Comparison of ENCODE assay signal across 25 mouse cellular contexts in genomic region chr3:145140236-145140635, GRCm38 (mm10). TPM values are rescaled to one million over a fixed set of nuclear protein-coding genes. Genes with fewer than 3 reads are reported as not detected.
DNase-seq lines count a peak whose midpoint lies in the region; ATAC-seq and TF ChIP-seq lines count a peak whose summit lies in the region.
"Had no signal": no experiment of that assay in that cellular context is flagged by ENCODE, and none has a peak within 500 bp of the region (broad histone marks: within the 10 kb centered on the region; RNA-seq: fewer than 3 reads in every experiment).

No protein-coding gene starts in this region.

- H3K27me3 ChIP-seq in kidney, embryonic 16.5 days (ENCODE audit: insufficient read depth, low read length), result no peaks in the 10 kb centered on the region
- H3K27me3 ChIP-seq in stomach, embryonic 14.5 days (ENCODE audit: control insufficient read depth, insufficient read depth, low read length), result no peaks in the 10 kb centered on the region
- no peaks in the 10 kb centered on the region for H3K27me3 ChIP-seq in stomach, postnatal 0 days (ENCODE audit: control insufficient read depth, insufficient read depth, low read length)
- no peaks in the 10 kb centered on the region for H3K27me3 ChIP-seq in stomach, embryonic 16.5 days (ENCODE audit: control insufficient read depth, insufficient read depth, low read length)
- H3K27me3 ChIP-seq in heart, adult 2 months (ENCODE audit: control insufficient read depth, insufficient read depth, low read length), result no peaks in the 10 kb centered on the region
- H3K27me3 ChIP-seq: embryonic facial prominence, embryonic 13.5 days; embryonic facial prominence, embryonic 15.5 days; forebrain, embryonic 12.5 days had no signal

- no peaks in the 10 kb centered on the region for H3K4me1 ChIP-seq in kidney, embryonic 16.5 days (ENCODE audit: insufficient read depth, low read length)
- no peaks in the 10 kb centered on the region for H3K4me1 ChIP-seq in stomach, embryonic 14.5 days (ENCODE audit: control insufficient read depth, insufficient read depth, low read length)
- no peaks in the 10 kb centered on the region for H3K4me1 ChIP-seq in stomach, postnatal 0 days (replicated peaks; ENCODE audit: control insufficient read depth, insufficient read depth)
- H3K4me1 ChIP-seq in stomach, embryonic 16.5 days (ENCODE audit: control insufficient read depth, insufficient read depth, low read length), result no peaks in the 10 kb centered on the region
- no peaks in the 10 kb centered on the region for H3K4me1 ChIP-seq in heart, adult 2 months (ENCODE audit: control insufficient read depth, insufficient read depth, low read length)
- H3K4me1 ChIP-seq: embryonic facial prominence, embryonic 13.5 days; embryonic facial prominence, embryonic 15.5 days; forebrain, embryonic 10.5 days; forebrain, embryonic 12.5 days had no signal

- no peaks in the 10 kb centered on the region for H3K79me2 ChIP-seq in heart, adult 2 months (replicated peaks; ENCODE audit: control insufficient read depth, insufficient read depth, low read length)

- TF ChIP-seq CTCF in stomach, postnatal 0 days (IDR thresholded peaks at IDR 0.05; ENCODE audit: low read depth), result no peak
- no peak for TF ChIP-seq CTCF in heart, adult 2 months (IDR thresholded peaks at IDR 0.05)

- H3K27ac ChIP-seq in kidney, embryonic 16.5 days (ENCODE audit: low read length), result no peak overlapping the region
- no peak overlapping the region for H3K27ac ChIP-seq in stomach, embryonic 14.5 days (ENCODE audit: low read length)
- H3K27ac ChIP-seq in stomach, postnatal 0 days (replicated peaks), result no peak overlapping the region
- no peak overlapping the region for H3K27ac ChIP-seq in stomach, embryonic 16.5 days (ENCODE audit: low read length)
- no peak overlapping the region for H3K27ac ChIP-seq in heart, adult 2 months
- H3K27ac ChIP-seq: embryonic facial prominence, embryonic 13.5 days; embryonic facial prominence, embryonic 15.5 days; forebrain, embryonic 10.5 days; forebrain, embryonic 12.5 days had no signal

- 0 out of 2 replicates have a peak, but pooled peaks have one; percentile 42 for ATAC-seq in kidney, embryonic 16.5 days (ENCODE audit: low FRiP score, low TSS enrichment)
- peak; percentile 69; the same call in 1 of the 2 replicates for ATAC-seq in stomach, embryonic 14.5 days (ENCODE audit: insufficient number of reproducible peaks, insufficient read depth, low FRiP score, low read depth)
- no peak for ATAC-seq in stomach, postnatal 0 days (ENCODE audit: low FRiP score, low TSS enrichment)
- peak; percentile 56; the same call in 1 of the 2 replicates for ATAC-seq in stomach, embryonic 16.5 days (ENCODE audit: insufficient read depth, low FRiP score)
- ATAC-seq: forebrain, embryonic 14.5 days had no signal

- intact Hi-C loops in heart, adult 2 months (cut with DNase I), result no loop called here

- H3K4me3 ChIP-seq in kidney, embryonic 16.5 days (ENCODE audit: low read length), result no peak overlapping the region
- H3K4me3 ChIP-seq in stomach, embryonic 14.5 days (ENCODE audit: low read depth, low read length), result no peak overlapping the region
- H3K4me3 ChIP-seq in stomach, postnatal 0 days (ENCODE audit: low read depth, low read length), result no peak overlapping the region
- no peak overlapping the region for H3K4me3 ChIP-seq in stomach, embryonic 16.5 days (replicated peaks; ENCODE audit: low read length)
- no peak overlapping the region for H3K4me3 ChIP-seq in heart, adult 2 months
- H3K4me3 ChIP-seq: embryonic facial prominence, embryonic 13.5 days; embryonic facial prominence, embryonic 15.5 days; erythroblast, embryonic 14.5 days; forebrain, embryonic 10.5 days; forebrain, embryonic 12.5 days had no signal

- H3K9ac ChIP-seq in kidney, embryonic 16.5 days (replicated peaks; ENCODE audit: low read length), result no peak overlapping the region
- no peak overlapping the region for H3K9ac ChIP-seq in stomach, embryonic 14.5 days (replicated peaks; ENCODE audit: low read depth, low read length)
- H3K9ac ChIP-seq in stomach, postnatal 0 days (ENCODE audit: low read length), result no peak overlapping the region
- no peak overlapping the region for H3K9ac ChIP-seq in stomach, embryonic 16.5 days (ENCODE audit: low read length)
- no peak overlapping the region for H3K9ac ChIP-seq in heart, adult 2 months (ENCODE audit: low read depth, low read length)
- H3K9ac ChIP-seq: embryonic facial prominence, embryonic 13.5 days; embryonic facial prominence, embryonic 15.5 days; forebrain, embryonic 12.5 days had no signal

- TF ChIP-seq EP300 in stomach, postnatal 0 days (optimal IDR thresholded peaks at IDR 0.05), result no peak
- TF ChIP-seq EP300 in heart, adult 2 months (IDR thresholded peaks at IDR 0.05; ENCODE audit: insufficient read depth, low read depth, low read length), result no peak

- no peak overlapping the region for H3K4me2 ChIP-seq in kidney, embryonic 16.5 days (replicated peaks; ENCODE audit: low read depth, low read length)
- H3K4me2 ChIP-seq in stomach, embryonic 14.5 days (replicated peaks; ENCODE audit: low read depth, low read length), result no peak overlapping the region
- no peak overlapping the region for H3K4me2 ChIP-seq in stomach, postnatal 0 days (replicated peaks; ENCODE audit: low read depth)
- no peak overlapping the region for H3K4me2 ChIP-seq in stomach, embryonic 16.5 days (ENCODE audit: low read depth, low read length)
- H3K4me2 ChIP-seq: embryonic facial prominence, embryonic 13.5 days; embryonic facial prominence, embryonic 15.5 days; forebrain, embryonic 12.5 days had no signal

- no peaks in the 10 kb centered on the region for H3K9me3 ChIP-seq in kidney, embryonic 16.5 days (ENCODE audit: low read length)
- no peaks in the 10 kb centered on the region for H3K9me3 ChIP-seq in stomach, embryonic 14.5 days (ENCODE audit: control insufficient read depth, low read depth, low read length)
- H3K9me3 ChIP-seq in stomach, postnatal 0 days (ENCODE audit: control insufficient read depth, low read length), result no peaks in the 10 kb centered on the region
- no peaks in the 10 kb centered on the region for H3K9me3 ChIP-seq in stomach, embryonic 16.5 days (replicated peaks; ENCODE audit: control insufficient read depth, low read length)
- H3K9me3 ChIP-seq: embryonic facial prominence, embryonic 13.5 days; embryonic facial prominence, embryonic 15.5 days; forebrain, embryonic 10.5 days; forebrain, embryonic 12.5 days had no signal

- no peak for TF ChIP-seq POLR2A in heart, adult 2 months (IDR thresholded peaks at IDR 0.05; ENCODE audit: insufficient read depth, low read depth, low read length)

- DNase-seq in kidney, postnatal 10 days, result no peak
- no peak for DNase-seq in stomach, postnatal 0 days (ENCODE audit: low spot score)
- no peak for DNase-seq in heart, adult 2 months
- DNase-seq: adrenal gland, adult 2 months; adrenal gland, postnatal 10 days; adrenal gland, postnatal 25 days; cerebellum, adult 11 months; cerebellum, adult 18-20 months; cerebellum, adult 8-10 months; cerebellum, adult 9-11 months; cerebellum, postnatal 14 days; cerebellum, postnatal 36 days; embryo, embryonic 11 days had no signal

- 67% methylated on average over 4 of the region's 4 CpGs for WGBS in kidney, embryonic 16.5 days
- 72% methylated on average over 4 of the region's 4 CpGs for WGBS in stomach, embryonic 14.5 days
- WGBS in stomach, postnatal 0 days, result 58% methylated on average over 4 of the region's 4 CpGs
- WGBS in stomach, embryonic 16.5 days, result 64% methylated on average over 4 of the region's 4 CpGs
- WGBS in heart, adult 2 months, result 84% methylated on average over 4 of the region's 4 CpGs

- peaks cover 7% of the 10 kb centered on the region; the same call in 1 of the 2 replicates for H3K36me3 ChIP-seq in kidney, embryonic 16.5 days (ENCODE audit: insufficient read depth, low read length)
- peaks cover 6% of the 10 kb centered on the region for H3K36me3 ChIP-seq in stomach, embryonic 14.5 days (ENCODE audit: control insufficient read depth, insufficient read depth, low read length)
- H3K36me3 ChIP-seq in stomach, postnatal 0 days (ENCODE audit: control insufficient read depth, insufficient read depth, low read length), result no peaks in the 10 kb centered on the region
- H3K36me3 ChIP-seq in stomach, embryonic 16.5 days (ENCODE audit: control insufficient read depth, insufficient read depth, low read length), result no peaks in the 10 kb centered on the region
- no peaks in the 10 kb centered on the region; the same call in 1 of the 2 replicates for H3K36me3 ChIP-seq in heart, adult 2 months (ENCODE audit: control insufficient read depth, insufficient read depth, low read length)
- H3K36me3 ChIP-seq: embryonic facial prominence, embryonic 15.5 days had no signal

RNA-seq across cellular contexts. Expression of gene Odf2l, which starts 21.8 kb away (rescaled TPM):
- 17.3 and 18.1 TPM in 2 replicates for polyA plus RNA-seq in kidney, embryonic 16.5 days (2015; fragmentation: Nextera tagmentation; extraction: Ambion mirVana)
- 22.3 and 23.4 TPM in 2 replicates for polyA plus RNA-seq in stomach, embryonic 14.5 days (2014; fragmentation: Nextera tagmentation; extraction: Ambion mirVana)
- polyA plus RNA-seq in stomach, postnatal 0 days (2015; fragmentation: Nextera tagmentation; extraction: Ambion mirVana), result 7.1 and 8.8 TPM in 2 replicates
- polyA plus RNA-seq in stomach, embryonic 16.5 days (2015; fragmentation: Nextera tagmentation; extraction: Ambion mirVana), result 14.6 and 16.7 TPM in 2 replicates
- 10 to 100 TPM; 10.1 to 13.2 TPM for total RNA-seq in heart, adult 2 months (2021)
- 2.6 and 5.9 TPM in 2 replicates for polyA plus RNA-seq in heart, adult 2 months (2012; rRNA removed)

RNA-seq across cellular contexts. Expression of gene Clca2, which starts 41.0 kb away (rescaled TPM):
- 0.25 and 0.41 TPM in 2 replicates for polyA plus RNA-seq in kidney, embryonic 16.5 days (2015; fragmentation: Nextera tagmentation; extraction: Ambion mirVana)
- 1.2 and 1.4 TPM in 2 replicates for polyA plus RNA-seq in stomach, embryonic 14.5 days (2014; fragmentation: Nextera tagmentation; extraction: Ambion mirVana)
- 2.9 and 3.0 TPM in 2 replicates for polyA plus RNA-seq in stomach, postnatal 0 days (2015; fragmentation: Nextera tagmentation; extraction: Ambion mirVana)
- polyA plus RNA-seq in stomach, embryonic 16.5 days (2015; fragmentation: Nextera tagmentation; extraction: Ambion mirVana), result 2.2 and 2.3 TPM in 2 replicates
- under 1 TPM; 0.10 to 0.11 TPM for total RNA-seq in heart, adult 2 months (2021)
- 0.06 and 0.12 TPM in 2 replicates for polyA plus RNA-seq in heart, adult 2 months (2012; rRNA removed)
- total RNA-seq: adrenal gland, adult 2 months; adrenal gland, postnatal 25 days; common myeloid progenitor, adult 5-6 weeks; ES-E14; MEL had no signal
- polyA plus RNA-seq: erythroblast, embryonic 14.5 days had no signal
